Mouse (Mus musculus): Measurements from ENCODE around the gene Mov10l1.

DNA sequence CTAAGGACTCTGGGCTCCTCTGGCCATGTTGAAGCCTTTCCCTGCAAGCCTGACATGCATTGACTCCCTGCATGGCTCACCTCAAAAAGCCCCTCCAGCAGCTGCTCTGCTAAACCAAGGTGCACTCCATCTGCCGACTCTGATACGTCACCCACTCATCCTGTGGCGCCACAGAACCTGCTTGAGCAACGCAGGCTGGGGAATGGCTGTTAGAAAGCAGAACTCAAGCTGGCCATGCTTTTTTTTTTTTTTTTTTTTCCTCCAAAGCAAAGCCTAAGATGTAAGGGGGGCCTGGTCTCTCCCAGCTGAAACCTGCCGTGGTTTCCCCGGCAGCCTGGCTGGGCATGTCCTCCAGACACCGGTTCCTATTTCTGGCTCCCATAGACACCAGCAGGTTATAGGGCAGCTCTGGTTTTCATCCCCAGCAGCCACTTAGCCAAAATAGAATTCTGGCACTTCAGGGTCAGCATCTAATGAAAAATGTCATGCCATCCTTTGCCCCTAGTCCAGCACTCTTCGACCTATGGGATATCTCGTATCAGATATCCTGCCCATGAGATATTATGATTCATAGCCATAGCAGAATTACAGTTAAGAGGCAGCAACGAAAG, 91.4 kb downstream of the Mov10l1 start:
- TF ChIP-seq CTCF (IDR thresholded peaks at IDR 0.05; ENCODE audit: low read depth, low read length) (no peak), POLR2A (IDR thresholded peaks at IDR 0.05; ENCODE audit: borderline replicate concordance, low read depth, low read length) (no peak)
